Mouse (Mus musculus): Measurements from ENCODE around the gene BC051019. TPM values are rescaled to one million over a fixed set of nuclear protein-coding genes. Genes with fewer than 3 reads are reported as not detected.

BC051019 gene
- polyA plus RNA-seq, 1 experiment from 2014 or later: not detected

- Histone ChIP-seq H3K9ac (ENCODE audit: low read length) (no peak within 1 kb of the TSS), H3K4me1 (ENCODE audit: control insufficient read depth in 2 of 2, insufficient read depth in 2 of 2, low read length in 2 of 2) (peaks cover 3 to 4% of the 10 kb centered on the region in 2 experiments; a peak in 2 of 4 replicates), H3K36me3 (ENCODE audit: control insufficient read depth, insufficient read depth, low read length) (peaks cover 13% of the 10 kb centered on the region), H3K27ac (replicated peaks in 1 of 2; ENCODE audit: control insufficient read depth in 1 of 2, insufficient read depth in 1 of 2, low read depth in 2 of 2, low read length in 2 of 2) (no peak within 1 kb of the TSS), H3K4me2 (ENCODE audit: low read length) (no peak within 1 kb of the TSS), H3K4me3 (ENCODE audit: control insufficient read depth in 1 of 2, insufficient read depth in 1 of 2, low read depth in 1 of 2, low read length in 2 of 2) (no peak within 1 kb of the TSS), H3K9me3 (ENCODE audit: control insufficient read depth, low read length) (no peaks in the 10 kb centered on the region), H3K27me3 (ENCODE audit: control insufficient read depth, insufficient read depth, low read length) (no peaks in the 10 kb centered on the region)
- ATAC-seq (ENCODE audit: insufficient number of reproducible peaks, insufficient read depth, low FRiP score, low read depth): no peak
- WGBS: 85% methylated on average over 5 of the region's 5 CpGs
These were observed 8.0 kb upstream of the BC051019 start, which contains the start of gene Ascl3 for GRCm38 (mm10) chr7:109731626-109732025. Gene Ascl3, minus strand, starts transcription at chr7:109731726.

GRCm38 (mm10) chr7:109723114-109723513, 536 bp downstream of the BC051019 start:
- Histone ChIP-seq H3K4me1 (ENCODE audit: control insufficient read depth in 2 of 2, insufficient read depth in 2 of 2, low read length in 2 of 2) (no peaks in the 10 kb centered on the region), H3K27me3 (ENCODE audit: control insufficient read depth, insufficient read depth, low read length) (no peaks in the 10 kb centered on the region), H3K9ac (ENCODE audit: low read length) (no peak overlapping the region), H3K4me3 (ENCODE audit: control insufficient read depth in 1 of 2, insufficient read depth in 1 of 2, low read depth in 1 of 2, low read length in 2 of 2) (no peak overlapping the region), H3K27ac (replicated peaks in 1 of 2; ENCODE audit: control insufficient read depth in 1 of 2, insufficient read depth in 1 of 2, low read depth in 2 of 2, low read length in 2 of 2) (no peak overlapping the region), H3K4me2 (ENCODE audit: low read length) (no peak overlapping the region), H3K36me3 (ENCODE audit: control insufficient read depth, insufficient read depth, low read length) (no peaks in the 10 kb centered on the region), H3K9me3 (ENCODE audit: control insufficient read depth, low read length) (peaks cover 4% of the 10 kb centered on the region; the same call in 1 of the 2 replicates)
- no peak for ATAC-seq (ENCODE audit: insufficient number of reproducible peaks, insufficient read depth, low FRiP score, low read depth)
- 91% methylated on average over 8 of the region's 8 CpGs for WGBS

GRCm38 (mm10) chr7:109722618-109723017, 1.0 kb downstream of the BC051019 start:
- no peak overlapping the region for H3K27ac ChIP-seq (replicated peaks in 1 of 2; ENCODE audit: control insufficient read depth in 1 of 2, insufficient read depth in 1 of 2, low read depth in 2 of 2, low read length in 2 of 2)
- H3K9ac ChIP-seq (ENCODE audit: low read length): no peak overlapping the region
- no peak for ATAC-seq (ENCODE audit: insufficient number of reproducible peaks, insufficient read depth, low FRiP score, low read depth)
- H3K4me2 ChIP-seq (ENCODE audit: low read length): no peak overlapping the region
- peaks cover 4% of the 10 kb centered on the region; the same call in 1 of the 2 replicates for H3K9me3 ChIP-seq (ENCODE audit: control insufficient read depth, low read length)
- H3K4me3 ChIP-seq (ENCODE audit: control insufficient read depth in 1 of 2, insufficient read depth in 1 of 2, low read depth in 1 of 2, low read length in 2 of 2): no peak overlapping the region
- 98% methylated on average over 2 of the region's 2 CpGs for WGBS
- no peaks in the 10 kb centered on the region for H3K36me3 ChIP-seq (ENCODE audit: control insufficient read depth, insufficient read depth, low read length)
- H3K27me3 ChIP-seq (ENCODE audit: control insufficient read depth, insufficient read depth, low read length): no peaks in the 10 kb centered on the region
- H3K4me1 ChIP-seq (ENCODE audit: control insufficient read depth in 2 of 2, insufficient read depth in 2 of 2, low read length in 2 of 2): no peaks in the 10 kb centered on the region

GRCm38 (mm10) chr7:109719286-109719685, 4.4 kb downstream of the BC051019 start:
- Histone ChIP-seq H3K9ac (ENCODE audit: low read length) (no peak overlapping the region), H3K4me2 (ENCODE audit: low read length) (no peak overlapping the region), H3K4me1 (ENCODE audit: control insufficient read depth in 2 of 2, insufficient read depth in 2 of 2, low read length in 2 of 2) (no peaks in the 10 kb centered on the region), H3K27me3 (ENCODE audit: control insufficient read depth, insufficient read depth, low read length) (no peaks in the 10 kb centered on the region), H3K9me3 (ENCODE audit: control insufficient read depth, low read length) (peaks cover 4% of the 10 kb centered on the region; the same call in 1 of the 2 replicates), H3K36me3 (ENCODE audit: control insufficient read depth, insufficient read depth, low read length) (no peaks in the 10 kb centered on the region), H3K27ac (replicated peaks in 1 of 2; ENCODE audit: control insufficient read depth in 1 of 2, insufficient read depth in 1 of 2, low read depth in 2 of 2, low read length in 2 of 2) (no peak overlapping the region), H3K4me3 (ENCODE audit: control insufficient read depth in 1 of 2, insufficient read depth in 1 of 2, low read depth in 1 of 2, low read length in 2 of 2) (no peak overlapping the region)
- no peak for ATAC-seq (ENCODE audit: insufficient number of reproducible peaks, insufficient read depth, low FRiP score, low read depth)
- 53% methylated on average over 9 of the region's 9 CpGs for WGBS

GRCm38 (mm10) chr7:109713434-109713982, 10.1 kb downstream of the BC051019 start:
- no peak overlapping the region for H3K9ac ChIP-seq (ENCODE audit: low read length)
- 0 out of 4 replicates have a peak overlapping the region, but pooled peaks of 1 of the 2 experiments have one; percentile 12 for H3K27ac ChIP-seq (replicated peaks in 1 of 2; ENCODE audit: control insufficient read depth in 1 of 2, insufficient read depth in 1 of 2, low read depth in 2 of 2, low read length in 2 of 2)
- peaks cover 23% of the 10 kb centered on the region for H3K36me3 ChIP-seq (ENCODE audit: control insufficient read depth, insufficient read depth, low read length)
- peaks cover 8 to 21% of the 10 kb centered on the region in 2 experiments for H3K4me1 ChIP-seq (ENCODE audit: control insufficient read depth in 2 of 2, insufficient read depth in 2 of 2, low read length in 2 of 2)
- WGBS: 76% methylated on average over 2 of the region's 2 CpGs
- no peak overlapping the region for H3K4me2 ChIP-seq (ENCODE audit: low read length)
- H3K9me3 ChIP-seq (ENCODE audit: control insufficient read depth, low read length): no peaks in the 10 kb centered on the region
- ATAC-seq (ENCODE audit: insufficient number of reproducible peaks, insufficient read depth, low FRiP score, low read depth): no peak
- no peaks in the 10 kb centered on the region for H3K27me3 ChIP-seq (ENCODE audit: control insufficient read depth, insufficient read depth, low read length)
- no peak overlapping the region for H3K4me3 ChIP-seq (ENCODE audit: control insufficient read depth in 1 of 2, insufficient read depth in 1 of 2, low read depth in 1 of 2, low read length in 2 of 2)

- Histone ChIP-seq H3K4me3 (ENCODE audit: control insufficient read depth in 1 of 2, insufficient read depth in 1 of 2, low read depth in 1 of 2, low read length in 2 of 2) (no peak overlapping the region), H3K36me3 (ENCODE audit: control insufficient read depth, insufficient read depth, low read length) (peaks cover 28% of the 10 kb centered on the region), H3K27ac (replicated peaks in 1 of 2; ENCODE audit: control insufficient read depth in 1 of 2, insufficient read depth in 1 of 2, low read depth in 2 of 2, low read length in 2 of 2) (no peak overlapping the region), H3K27me3 (ENCODE audit: control insufficient read depth, insufficient read depth, low read length) (no peaks in the 10 kb centered on the region), H3K4me1 (ENCODE audit: control insufficient read depth in 2 of 2, insufficient read depth in 2 of 2, low read length in 2 of 2) (peaks cover 14 to 34% of the 10 kb centered on the region in 2 experiments), H3K4me2 (ENCODE audit: low read length) (no peak overlapping the region), H3K9me3 (ENCODE audit: control insufficient read depth, low read length) (no peaks in the 10 kb centered on the region), H3K9ac (ENCODE audit: low read length) (no peak overlapping the region)
- WGBS: 85% methylated on average over 7 of the region's 7 CpGs
- no peak for ATAC-seq (ENCODE audit: insufficient number of reproducible peaks, insufficient read depth, low FRiP score, low read depth)
These were observed 11.5 kb downstream of the BC051019 start for GRCm38 (mm10) chr7:109712198-109712597.

- WGBS: 8% methylated on average over 1 of the region's 1 CpGs
These were observed 13.6 kb downstream of the BC051019 start for GRCm38 (mm10) chr7:109710069-109710468.

GRCm38 (mm10) chr7:109708961-109709382, 14.7 kb downstream of the BC051019 start:
- Histone ChIP-seq H3K4me2 (ENCODE audit: low read length) (no peak overlapping the region), H3K27ac (replicated peaks in 1 of 2; ENCODE audit: control insufficient read depth in 1 of 2, insufficient read depth in 1 of 2, low read depth in 2 of 2, low read length in 2 of 2) (peak overlapping the region; percentile 82 to 91), H3K9me3 (ENCODE audit: control insufficient read depth, low read length) (no peaks in the 10 kb centered on the region), H3K9ac (ENCODE audit: low read length) (no peak overlapping the region), H3K36me3 (ENCODE audit: control insufficient read depth, insufficient read depth, low read length) (peaks cover 28% of the 10 kb centered on the region), H3K27me3 (ENCODE audit: control insufficient read depth, insufficient read depth, low read length) (no peaks in the 10 kb centered on the region), H3K4me3 (ENCODE audit: control insufficient read depth in 1 of 2, insufficient read depth in 1 of 2, low read depth in 1 of 2, low read length in 2 of 2) (no peak overlapping the region), H3K4me1 (ENCODE audit: control insufficient read depth in 2 of 2, insufficient read depth in 2 of 2, low read length in 2 of 2) (peaks cover 15 to 35% of the 10 kb centered on the region in 2 experiments)
- 10% methylated on average over 3 of the region's 3 CpGs for WGBS
- no peak for ATAC-seq (ENCODE audit: insufficient number of reproducible peaks, insufficient read depth, low FRiP score, low read depth)

More at GRCm38 (mm10) chr7:109710069-109710468, 13.6 kb downstream of the BC051019 start:
- no peak overlapping the region for H3K9ac ChIP-seq (ENCODE audit: low read length)
- no peaks in the 10 kb centered on the region for H3K27me3 ChIP-seq (ENCODE audit: control insufficient read depth, insufficient read depth, low read length)
- H3K4me2 ChIP-seq (ENCODE audit: low read length): no peak overlapping the region
- peaks cover 28% of the 10 kb centered on the region for H3K36me3 ChIP-seq (ENCODE audit: control insufficient read depth, insufficient read depth, low read length)
- no peak overlapping the region for H3K4me3 ChIP-seq (ENCODE audit: control insufficient read depth in 1 of 2, insufficient read depth in 1 of 2, low read depth in 1 of 2, low read length in 2 of 2)
- no peaks in the 10 kb centered on the region for H3K9me3 ChIP-seq (ENCODE audit: control insufficient read depth, low read length)
- H3K27ac ChIP-seq (replicated peaks in 1 of 2; ENCODE audit: control insufficient read depth in 1 of 2, insufficient read depth in 1 of 2, low read depth in 2 of 2, low read length in 2 of 2): no peak overlapping the region; a peak in 1 of 4 replicates
- ATAC-seq (ENCODE audit: insufficient number of reproducible peaks, insufficient read depth, low FRiP score, low read depth): no peak
- H3K4me1 ChIP-seq (ENCODE audit: control insufficient read depth in 2 of 2, insufficient read depth in 2 of 2, low read length in 2 of 2): peaks cover 14 to 35% of the 10 kb centered on the region in 2 experiments
